Mouse (Mus musculus) thymus, postnatal 14 days (tissue): ENCODE results near the gene Lmtk2.

Experiments
- DNase-seq: peaks from one replicate; pipeline ENCODE4 v3.0.0; 2021

Lmtk2 gene

GRCm38 (mm10) chr5:144100149-144100935, at the start of gene Lmtk2:
TSS of gene Lmtk2 (plus strand) at chr5:144100436.
- peak; percentile 97 for DNase-seq

GRCm38 (mm10) chr5:144051268-144051667, 49.0 kb upstream of the Lmtk2 start:
- DNase-seq: peak; percentile 17

GRCm38 (mm10) chr5:144053450-144053849, 46.8 kb upstream of the Lmtk2 start:
- DNase-seq: no peak

- no peak for DNase-seq
Observed at GRCm38 (mm10) chr5:144054340-144054739, 45.9 kb upstream of the Lmtk2 start.

GRCm38 (mm10) chr5:144064093-144064492, 36.1 kb upstream of the Lmtk2 start:
- DNase-seq: no peak

- no peak for DNase-seq
Observed at GRCm38 (mm10) chr5:144066036-144066435, 34.2 kb upstream of the Lmtk2 start.

GRCm38 (mm10) chr5:144070064-144070463, 30.2 kb upstream of the Lmtk2 start:
- no peak for DNase-seq

- no peak for DNase-seq
Observed at GRCm38 (mm10) chr5:144071249-144071648, 29.0 kb upstream of the Lmtk2 start.

- no peak for DNase-seq
Observed at GRCm38 (mm10) chr5:144077541-144077940, 22.7 kb upstream of the Lmtk2 start.

GRCm38 (mm10) chr5:144080886-144081285, 19.4 kb upstream of the Lmtk2 start:
- no peak for DNase-seq

GRCm38 (mm10) chr5:144082006-144082405, 18.2 kb upstream of the Lmtk2 start:
- DNase-seq: no peak

GRCm38 (mm10) chr5:144083521-144083920, 16.7 kb upstream of the Lmtk2 start:
- DNase-seq: no peak

GRCm38 (mm10) chr5:144084271-144084670, 16.0 kb upstream of the Lmtk2 start:
- DNase-seq: no peak

GRCm38 (mm10) chr5:144085696-144086095, 14.5 kb upstream of the Lmtk2 start:
- DNase-seq: no peak

- DNase-seq: no peak
Observed at GRCm38 (mm10) chr5:144086494-144086893, 13.7 kb upstream of the Lmtk2 start.

- DNase-seq: no peak
Observed at GRCm38 (mm10) chr5:144088354-144088753, 11.9 kb upstream of the Lmtk2 start.

GRCm38 (mm10) chr5:144095461-144095970, 4.7 kb upstream of the Lmtk2 start:
- DNase-seq: no peak

GRCm38 (mm10) chr5:144097902-144098639, 2.2 kb upstream of the Lmtk2 start:
- DNase-seq: no peak

GRCm38 (mm10) chr5:144098640-144098929, 1.7 kb upstream of the Lmtk2 start:
- no peak for DNase-seq

- no peak for DNase-seq
Observed at GRCm38 (mm10) chr5:144100948-144101347, 712 bp downstream of the Lmtk2 start.

GRCm38 (mm10) chr5:144105070-144105469, 4.8 kb downstream of the Lmtk2 start:
- DNase-seq: no peak

GRCm38 (mm10) chr5:144105471-144106129, 5.4 kb downstream of the Lmtk2 start:
- DNase-seq: no peak

- DNase-seq: no peak
Observed at GRCm38 (mm10) chr5:144106130-144106510, 5.9 kb downstream of the Lmtk2 start.

GRCm38 (mm10) chr5:144109201-144109600, 9.0 kb downstream of the Lmtk2 start:
- DNase-seq: no peak
